Mouse (Mus musculus): ENCODE results near the gene Neu1. TPM values are rescaled to one million over a fixed set of nuclear protein-coding genes. Genes with fewer than 3 reads are reported as not detected.
"Not testable (repeated sequence)": the region's sequence is repeated elsewhere in the genome, so short reads cannot be mapped to it uniquely, and the experiment has no call there.

Gene Neu1
- polyA plus RNA-seq, 1 experiment from 2014 or later, result 16.1 TPM

DNA sequence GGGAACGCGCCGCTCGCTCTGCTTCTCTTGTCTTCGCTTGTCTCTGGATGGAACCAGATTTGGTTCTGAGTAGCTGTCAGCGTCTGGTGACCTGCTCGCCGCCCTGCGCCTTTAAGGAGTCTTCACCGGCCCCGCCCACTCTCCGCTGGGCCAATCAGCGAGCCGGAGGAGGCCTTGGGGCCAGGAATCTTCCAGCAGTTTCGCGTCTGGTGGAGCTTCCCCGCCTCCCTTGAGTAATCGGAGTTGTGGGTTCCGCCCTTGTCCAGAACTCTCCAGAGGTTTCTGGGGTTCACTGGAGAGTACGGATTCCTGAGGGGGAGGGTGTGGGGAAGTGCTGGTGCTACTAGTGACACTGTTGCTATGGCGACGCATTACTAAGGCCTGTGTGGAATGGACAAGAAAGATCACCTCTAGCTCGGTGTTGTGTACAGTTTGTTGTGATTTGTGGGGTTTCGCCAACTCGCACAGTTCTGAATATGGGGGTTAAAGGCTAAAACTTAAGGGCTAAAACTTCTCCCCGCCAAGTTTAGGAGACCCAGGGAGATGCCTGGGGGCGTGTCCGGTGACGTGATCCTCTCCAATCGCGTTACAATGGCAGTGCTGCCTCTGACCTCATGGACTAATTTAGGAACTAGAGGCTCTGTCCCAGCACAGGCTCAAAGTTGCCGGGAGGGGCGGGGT lies 41.2 kb downstream of the Neu1 start, which contains the start of the genes Hspa1a and Hspa1l:
Gene Hspa1a, minus strand, starts transcription at position 88 of the 681 bp plus-strand sequence.
Gene Hspa1l, plus strand, starts transcription at position 635 of the 681 bp plus-strand sequence.
- Histone ChIP-seq H3K4me2 (peak within 1 kb of the TSS; percentile 80), H3K27me3 (peaks cover 23% of the 10 kb centered on the region), H3K4me3 (peak within 1 kb of the TSS; percentile 54), H3K9ac (peak within 1 kb of the TSS; percentile 36; the same call in 1 of the 2 replicates), H3K27ac (peak within 1 kb of the TSS; percentile 79)
- WGBS, result under 1% methylated on average over 33 of the region's 33 CpGs
- H3K4me1 ChIP-seq (replicated peaks); H3K9me3 ChIP-seq (replicated peaks); H3K36me3 ChIP-seq: not testable (repeated sequence)
- ATAC-seq (replicated peaks; ENCODE audit: insufficient number of reproducible peaks, insufficient read depth, low FRiP score, low read depth), result peak; percentile 92

DNA sequence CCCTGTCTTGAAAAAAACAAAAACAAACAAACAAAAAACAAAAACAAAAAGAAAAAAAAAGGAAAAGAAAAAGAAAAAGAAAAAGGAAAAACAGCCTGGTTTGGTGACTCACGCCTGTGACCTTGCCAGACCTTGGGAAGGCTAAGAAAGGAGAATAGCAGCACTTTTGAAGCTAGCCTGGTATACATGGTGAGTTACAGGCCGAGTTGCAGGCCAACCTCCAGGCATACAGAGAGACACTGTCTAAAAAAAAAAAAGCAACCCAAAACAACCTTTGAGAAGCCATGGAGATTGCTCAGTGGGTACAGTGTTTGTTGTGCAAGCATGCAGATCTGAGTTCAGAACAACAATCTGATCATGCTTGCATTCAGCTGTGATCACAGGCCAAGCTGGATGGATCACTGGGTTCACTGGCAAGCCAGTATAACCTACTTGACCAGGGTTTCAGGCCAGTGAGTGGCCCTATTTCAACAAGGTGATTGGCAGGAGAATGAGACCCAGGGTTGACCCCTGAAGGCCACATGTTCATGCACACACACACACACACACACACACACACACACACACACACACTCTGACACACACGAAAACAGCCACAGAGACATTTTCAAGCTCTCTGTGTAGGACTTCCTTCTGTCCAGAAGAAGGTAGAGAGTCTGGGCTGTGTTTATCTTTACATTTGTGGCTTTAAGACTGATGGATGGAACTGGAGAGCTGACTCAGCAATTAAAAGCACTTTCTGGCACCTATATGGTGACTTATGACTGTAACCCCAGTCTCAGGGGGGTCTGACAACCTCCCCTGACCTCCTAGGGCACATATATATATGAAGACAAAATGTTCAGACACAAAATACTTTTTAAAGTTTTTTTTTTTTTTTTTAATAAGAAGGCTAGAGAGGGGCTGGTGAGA lies 44.8 kb downstream of the Neu1 start:
- Histone ChIP-seq H3K27me3 (no peaks in the 10 kb centered on the region), H3K4me3 (no peak overlapping the region), H3K4me2 (no peak overlapping the region), H3K36me3 (no peaks in the 10 kb centered on the region), H3K9ac (no peak overlapping the region), H3K9me3 (replicated peaks) (no peaks in the 10 kb centered on the region), H3K4me1 (replicated peaks) (peaks cover 9% of the 10 kb centered on the region), H3K27ac (no peak overlapping the region)
- no peak for ATAC-seq (replicated peaks; ENCODE audit: insufficient number of reproducible peaks, insufficient read depth, low FRiP score, low read depth)
- WGBS, result 75% methylated on average over 3 of the region's 3 CpGs

DNA sequence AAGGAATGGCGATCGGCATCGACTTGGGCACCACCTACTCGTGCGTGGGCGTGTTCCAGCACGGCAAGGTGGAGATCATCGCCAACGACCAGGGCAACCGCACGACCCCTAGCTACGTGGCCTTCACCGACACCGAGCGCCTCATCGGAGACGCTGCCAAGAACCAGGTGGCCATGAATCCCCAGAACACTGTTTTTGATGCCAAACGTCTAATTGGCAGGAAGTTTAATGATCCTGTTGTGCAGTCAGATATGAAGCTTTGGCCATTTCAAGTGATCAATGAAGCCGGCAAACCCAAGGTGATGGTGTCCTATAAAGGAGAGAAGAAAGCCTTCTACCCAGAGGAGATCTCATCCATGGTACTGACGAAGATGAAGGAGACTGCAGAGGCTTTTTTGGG lies 45.9 kb downstream of the Neu1 start:
- Histone ChIP-seq H3K27ac (no peak overlapping the region), H3K4me1 (replicated peaks) (peaks cover 11% of the 10 kb centered on the region), H3K9ac (no peak overlapping the region), H3K36me3 (no peaks in the 10 kb centered on the region), H3K27me3 (no peaks in the 10 kb centered on the region), H3K4me3 (no peak overlapping the region), H3K9me3 (replicated peaks) (no peaks in the 10 kb centered on the region), H3K4me2 (no peak overlapping the region)
- 91% methylated on average over 20 of the region's 20 CpGs for WGBS
- no peak for ATAC-seq (replicated peaks; ENCODE audit: insufficient number of reproducible peaks, insufficient read depth, low FRiP score, low read depth)

DNA sequence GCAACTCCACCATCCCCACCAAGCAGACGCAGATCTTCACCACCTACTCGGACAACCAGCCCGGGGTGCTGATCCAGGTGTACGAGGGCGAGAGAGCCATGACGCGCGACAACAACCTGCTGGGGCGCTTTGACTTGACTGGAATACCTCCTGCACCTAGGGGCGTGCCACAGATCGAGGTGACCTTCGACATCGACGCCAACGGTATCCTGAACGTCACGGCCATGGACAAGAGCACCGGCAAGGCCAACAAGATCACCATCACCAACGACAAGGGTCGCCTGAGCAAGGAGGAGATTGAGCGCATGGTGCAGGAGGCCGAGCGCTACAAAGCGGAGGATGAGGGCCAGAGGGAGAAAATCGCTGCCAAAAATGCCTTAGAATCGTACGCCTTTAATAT lies 47.2 kb downstream of the Neu1 start:
- ATAC-seq (replicated peaks; ENCODE audit: insufficient number of reproducible peaks, insufficient read depth, low FRiP score, low read depth), result no peak
- no peaks in the 10 kb centered on the region for H3K27me3 ChIP-seq
- WGBS, result 81% methylated on average over 27 of the region's 27 CpGs
- H3K4me2 ChIP-seq, result no peak overlapping the region
- H3K27ac ChIP-seq, result no peak overlapping the region
- H3K36me3 ChIP-seq, result no peaks in the 10 kb centered on the region
- H3K4me1 ChIP-seq (replicated peaks), result peaks cover 14% of the 10 kb centered on the region
- no peaks in the 10 kb centered on the region for H3K9me3 ChIP-seq (replicated peaks)
- H3K4me3 ChIP-seq, result no peak overlapping the region
- H3K9ac ChIP-seq, result no peak overlapping the region

DNA sequence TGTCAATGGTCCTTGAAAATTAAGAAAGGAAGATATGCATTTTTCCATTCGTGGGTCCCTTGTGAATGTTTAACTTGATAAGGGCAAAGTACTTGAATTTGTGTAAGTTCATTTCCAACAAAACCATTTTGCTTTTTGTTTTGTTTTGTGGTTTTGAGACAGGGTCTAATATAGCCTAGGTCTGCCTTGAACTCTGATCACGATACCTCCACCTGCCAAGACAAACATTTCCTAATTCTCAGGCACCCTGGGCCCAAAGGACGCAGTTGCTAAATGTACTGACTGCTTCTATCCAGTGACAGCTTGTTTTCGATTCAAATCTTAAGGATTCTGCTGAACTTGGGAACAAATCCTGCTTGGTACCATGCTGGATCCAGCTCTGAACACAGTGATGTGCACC lies 48.6 kb downstream of the Neu1 start:
- Histone ChIP-seq H3K4me3 (no peak overlapping the region), H3K27ac (no peak overlapping the region), H3K27me3 (no peaks in the 10 kb centered on the region), H3K4me1 (replicated peaks) (peaks cover 14% of the 10 kb centered on the region), H3K9me3 (replicated peaks) (no peaks in the 10 kb centered on the region), H3K36me3 (no peaks in the 10 kb centered on the region), H3K4me2 (no peak overlapping the region), H3K9ac (no peak overlapping the region)
- no peak for ATAC-seq (replicated peaks; ENCODE audit: insufficient number of reproducible peaks, insufficient read depth, low FRiP score, low read depth)
- 87% methylated on average over 4 of the region's 4 CpGs for WGBS

DNA sequence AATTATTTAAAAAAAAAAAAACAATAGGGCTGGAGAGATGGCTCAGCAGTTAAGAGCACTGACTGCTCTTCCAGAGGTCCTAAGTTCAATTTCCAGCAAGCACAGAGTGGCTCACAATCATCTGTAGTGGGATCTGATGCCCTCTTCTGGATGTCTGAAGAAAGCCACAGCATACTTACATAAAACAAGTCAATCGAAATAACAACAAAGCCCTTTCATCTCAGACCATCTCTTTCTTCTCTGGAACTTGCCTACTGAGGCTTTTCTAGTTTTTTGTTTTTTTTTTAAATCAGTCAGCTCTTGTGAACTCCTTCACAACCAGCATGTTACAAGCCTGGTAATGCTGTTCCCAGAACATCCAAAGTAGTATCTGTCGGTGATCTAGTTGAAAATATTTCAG lies 49.6 kb downstream of the Neu1 start:
- Histone ChIP-seq H3K27me3 (no peaks in the 10 kb centered on the region), H3K4me2 (peak overlapping the region; percentile 90), H3K4me3 (peak overlapping the region; percentile 89), H3K36me3 (peaks cover 5% of the 10 kb centered on the region), H3K27ac (peak overlapping the region; percentile 99), H3K4me1 (replicated peaks) (peaks cover 14% of the 10 kb centered on the region), H3K9ac (peak overlapping the region; percentile 93), H3K9me3 (replicated peaks) (no peaks in the 10 kb centered on the region)
- 11% methylated on average over 2 of the region's 2 CpGs for WGBS
- no peak for ATAC-seq (replicated peaks; ENCODE audit: insufficient number of reproducible peaks, insufficient read depth, low FRiP score, low read depth)

DNA sequence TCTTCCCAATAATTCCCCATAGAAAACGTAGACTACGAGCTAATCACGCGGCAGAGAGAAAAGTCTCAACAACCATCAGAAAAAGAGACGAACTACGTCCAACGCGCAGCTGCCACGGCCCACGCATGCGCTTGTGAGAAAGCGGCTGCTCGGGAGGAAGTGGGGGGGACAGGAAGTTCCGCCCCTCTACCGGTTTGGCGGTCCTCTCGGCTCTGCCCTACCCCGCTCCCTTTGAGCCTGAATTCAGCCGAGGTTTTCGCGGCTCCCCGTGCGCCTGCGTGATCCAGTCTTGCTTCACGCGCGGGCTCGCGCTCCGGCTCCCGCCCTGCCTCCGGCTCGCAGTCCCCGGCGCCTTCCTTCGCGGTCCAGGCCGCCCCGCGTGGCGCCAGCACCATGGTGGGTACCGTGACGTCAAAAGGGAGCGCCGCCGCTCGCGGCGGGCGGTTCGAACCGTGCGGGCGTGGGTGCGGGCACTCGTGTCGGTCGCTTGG lies 50.7 kb downstream of the Neu1 start, which contains the start of gene Lsm2:
Gene Lsm2, plus strand, starts transcription at position 173 of the 491 bp plus-strand sequence.
- Histone ChIP-seq H3K4me2 (peak within 1 kb of the TSS; percentile 90), H3K9me3 (replicated peaks) (no peaks in the 10 kb centered on the region), H3K4me1 (replicated peaks) (peaks cover 14% of the 10 kb centered on the region), H3K9ac (peak within 1 kb of the TSS; percentile 93), H3K27ac (peak within 1 kb of the TSS; percentile 99), H3K36me3 (peaks cover 16% of the 10 kb centered on the region), H3K27me3 (no peaks in the 10 kb centered on the region), H3K4me3 (peak within 1 kb of the TSS; percentile 89)
- WGBS, result under 1% methylated on average over 58 of the region's 58 CpGs
- peak; percentile 95 for ATAC-seq (replicated peaks; ENCODE audit: insufficient number of reproducible peaks, insufficient read depth, low FRiP score, low read depth)

DNA sequence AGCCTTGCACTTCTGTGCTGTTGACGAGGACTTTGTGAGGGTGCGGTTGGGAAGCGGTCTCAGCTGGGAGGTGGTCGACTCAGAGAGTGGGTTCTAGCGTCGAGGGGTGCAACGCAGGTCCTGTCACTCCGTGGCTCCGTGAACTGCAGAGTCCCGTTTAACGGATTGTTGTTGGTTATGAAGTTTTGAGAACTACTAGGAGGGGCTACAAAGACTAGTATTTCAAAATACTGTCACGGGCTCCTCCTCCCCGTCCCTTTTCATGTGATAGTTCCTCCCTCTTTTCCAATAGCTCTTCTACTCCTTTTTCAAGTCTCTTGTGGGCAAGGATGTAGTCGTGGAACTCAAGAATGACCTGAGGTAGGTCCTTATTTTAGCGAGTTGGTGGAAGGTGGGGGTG lies 51.3 kb downstream of the Neu1 start:
- Histone ChIP-seq H3K9ac (peak overlapping the region; percentile 93), H3K36me3 (peaks cover 16% of the 10 kb centered on the region), H3K27ac (peak overlapping the region; percentile 99), H3K4me2 (peak overlapping the region; percentile 90), H3K27me3 (no peaks in the 10 kb centered on the region), H3K4me1 (replicated peaks) (peaks cover 14% of the 10 kb centered on the region), H3K4me3 (peak overlapping the region; percentile 89), H3K9me3 (replicated peaks) (no peaks in the 10 kb centered on the region)
- 0% methylated on average over 15 of the region's 15 CpGs for WGBS
- no peak for ATAC-seq (replicated peaks; ENCODE audit: insufficient number of reproducible peaks, insufficient read depth, low FRiP score, low read depth)

DNA sequence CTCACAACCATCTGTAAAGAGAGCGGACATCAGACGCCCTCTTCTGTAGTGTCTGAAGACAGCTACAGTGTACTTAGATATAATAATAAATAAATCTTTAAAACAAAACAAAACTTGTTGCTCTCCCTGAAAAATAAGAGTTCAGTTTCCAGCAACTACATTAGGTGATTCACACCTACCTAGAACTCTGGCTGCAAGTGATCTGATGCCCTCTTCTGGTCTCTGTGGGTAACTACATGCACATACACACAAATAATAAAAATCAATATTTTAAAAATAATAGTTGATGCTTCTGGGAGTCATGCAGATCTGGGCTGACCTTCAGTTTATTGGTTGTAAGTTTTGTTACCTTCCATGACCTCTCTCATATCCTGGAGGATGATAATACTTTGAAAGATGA lies 53.2 kb downstream of the Neu1 start:
- H3K9ac ChIP-seq, result no peak overlapping the region
- WGBS, result 81% methylated on average over 2 of the region's 2 CpGs
- no peaks in the 10 kb centered on the region for H3K27me3 ChIP-seq
- no peak overlapping the region for H3K4me3 ChIP-seq
- no peaks in the 10 kb centered on the region for H3K9me3 ChIP-seq (replicated peaks)
- H3K27ac ChIP-seq, result no peak overlapping the region
- H3K4me1 ChIP-seq (replicated peaks), result peaks cover 14% of the 10 kb centered on the region
- peaks cover 23% of the 10 kb centered on the region for H3K36me3 ChIP-seq
- no peak overlapping the region for H3K4me2 ChIP-seq
- ATAC-seq (replicated peaks; ENCODE audit: insufficient number of reproducible peaks, insufficient read depth, low FRiP score, low read depth), result no peak
